Mouse (Mus musculus): ENCODE measurements at regions not wholly inside any gene's neighbourhood (a gene's known extent, or its start where the extent isn't known, plus 50 kb on each side); places are given as distances from the start of the nearest gene placed in this dataset.

DNA sequence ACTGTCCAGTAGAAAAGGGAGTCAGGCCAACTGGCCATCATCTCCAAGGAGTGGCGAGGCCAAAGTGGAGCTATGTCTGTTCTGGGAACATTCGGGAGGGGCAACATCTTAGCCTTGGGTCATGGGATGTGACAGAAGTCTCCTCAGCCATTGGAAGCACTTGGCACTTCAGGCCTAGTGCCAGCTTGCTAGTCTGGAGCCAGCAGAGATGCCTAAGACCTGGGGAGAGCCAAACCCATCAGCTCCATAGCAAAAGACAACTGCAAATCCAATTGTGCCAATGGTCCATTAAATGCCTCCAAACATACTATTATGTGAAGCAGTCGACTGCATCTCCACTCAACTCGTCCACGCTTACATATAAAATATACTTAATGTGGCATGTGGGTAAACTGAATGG lies 136.9 kb downstream of the Tle3 start:
- Histone ChIP-seq H3K36me3 (ENCODE audit: control insufficient read depth, insufficient read depth, low read length) (no peaks in the 10 kb centered on the region), H3K9me3 (ENCODE audit: control insufficient read depth, low read length) (no peaks in the 10 kb centered on the region), H3K9ac (ENCODE audit: low read length) (no peak overlapping the region), H3K27ac (ENCODE audit: low read depth) (no peak overlapping the region), H3K27me3 (replicated peaks; ENCODE audit: control insufficient read depth, insufficient read depth, low read length) (peaks cover 14% of the 10 kb centered on the region), H3K4me3 (ENCODE audit: low read depth, low read length) (no peak overlapping the region), H3K4me2 (ENCODE audit: low read length) (no peak overlapping the region), H3K4me1 (replicated peaks; ENCODE audit: control insufficient read depth, insufficient read depth, low read length) (no peaks in the 10 kb centered on the region)
- no peak for ATAC-seq (replicated peaks; ENCODE audit: low FRiP score, low TSS enrichment, low read depth)
- no peak for DNase-seq (ENCODE audit: low spot score)
- 73% methylated on average over 5 of the region's 5 CpGs for WGBS

DNA sequence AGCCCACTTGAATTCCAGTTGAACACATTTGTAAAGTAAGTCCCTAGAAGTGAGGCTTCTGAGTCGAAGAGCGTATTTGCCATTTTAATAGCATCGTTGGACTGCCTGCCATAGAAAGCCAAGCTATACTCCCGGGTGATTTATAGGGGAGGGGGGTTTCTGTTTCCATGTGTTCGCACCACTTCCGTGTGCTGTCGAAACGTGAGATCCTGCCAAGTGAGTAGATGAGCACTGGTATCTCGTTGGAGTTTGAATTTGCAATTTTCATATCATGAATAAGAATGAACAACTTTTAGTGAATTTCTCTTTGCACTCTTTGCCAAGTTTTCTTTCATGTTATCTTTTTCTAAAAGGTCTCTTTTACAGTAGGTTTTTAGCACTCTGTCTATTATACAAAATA lies 128.7 kb downstream of the Tle3 start:
- Histone ChIP-seq H3K4me2 (ENCODE audit: low read length) (no peak overlapping the region), H3K4me1 (replicated peaks; ENCODE audit: control insufficient read depth, insufficient read depth, low read length) (no peaks in the 10 kb centered on the region), H3K27ac (ENCODE audit: low read depth) (no peak overlapping the region), H3K9ac (ENCODE audit: low read length) (no peak overlapping the region), H3K9me3 (ENCODE audit: control insufficient read depth, low read length) (no peaks in the 10 kb centered on the region), H3K36me3 (ENCODE audit: control insufficient read depth, insufficient read depth, low read length) (no peaks in the 10 kb centered on the region), H3K4me3 (ENCODE audit: low read depth, low read length) (no peak overlapping the region), H3K27me3 (replicated peaks; ENCODE audit: control insufficient read depth, insufficient read depth, low read length) (no peaks in the 10 kb centered on the region)
- WGBS: 76% methylated on average over 9 of the region's 9 CpGs
- no peak for DNase-seq (ENCODE audit: low spot score)
- ATAC-seq (replicated peaks; ENCODE audit: low FRiP score, low TSS enrichment, low read depth): no peak

GRCm38 (mm10) chr9:61492896-61493295 lies 120.7 kb downstream of the Tle3 start:
- Histone ChIP-seq H3K36me3 (ENCODE audit: control insufficient read depth, insufficient read depth, low read length) (no peaks in the 10 kb centered on the region), H3K27me3 (replicated peaks; ENCODE audit: control insufficient read depth, insufficient read depth, low read length) (no peaks in the 10 kb centered on the region), H3K9ac (ENCODE audit: low read length) (no peak overlapping the region), H3K4me1 (replicated peaks; ENCODE audit: control insufficient read depth, insufficient read depth, low read length) (no peaks in the 10 kb centered on the region), H3K4me3 (ENCODE audit: low read depth, low read length) (no peak overlapping the region), H3K27ac (ENCODE audit: low read depth) (no peak overlapping the region), H3K4me2 (ENCODE audit: low read length) (no peak overlapping the region), H3K9me3 (ENCODE audit: control insufficient read depth, low read length) (no peaks in the 10 kb centered on the region)
- ATAC-seq (replicated peaks; ENCODE audit: low FRiP score, low TSS enrichment, low read depth): no peak
- 59% methylated on average over 8 of the region's 8 CpGs for WGBS
- no peak for DNase-seq (ENCODE audit: low spot score)

- Histone ChIP-seq H3K4me3 (ENCODE audit: low read depth, low read length) (no peak overlapping the region), H3K27ac (ENCODE audit: low read depth) (no peak overlapping the region), H3K4me2 (ENCODE audit: low read length) (no peak overlapping the region), H3K4me1 (replicated peaks; ENCODE audit: control insufficient read depth, insufficient read depth, low read length) (no peaks in the 10 kb centered on the region), H3K27me3 (replicated peaks; ENCODE audit: control insufficient read depth, insufficient read depth, low read length) (no peaks in the 10 kb centered on the region), H3K9me3 (ENCODE audit: control insufficient read depth, low read length) (no peaks in the 10 kb centered on the region), H3K36me3 (ENCODE audit: control insufficient read depth, insufficient read depth, low read length) (no peaks in the 10 kb centered on the region), H3K9ac (ENCODE audit: low read length) (no peak overlapping the region)
- WGBS: 35% methylated on average over 6 of the region's 6 CpGs
- DNase-seq (ENCODE audit: low spot score) (no peak), ATAC-seq (replicated peaks; ENCODE audit: low FRiP score, low TSS enrichment, low read depth) (no peak)
Observed at GRCm38 (mm10) chr9:61491131-61491712, 119.1 kb downstream of the Tle3 start.

DNA sequence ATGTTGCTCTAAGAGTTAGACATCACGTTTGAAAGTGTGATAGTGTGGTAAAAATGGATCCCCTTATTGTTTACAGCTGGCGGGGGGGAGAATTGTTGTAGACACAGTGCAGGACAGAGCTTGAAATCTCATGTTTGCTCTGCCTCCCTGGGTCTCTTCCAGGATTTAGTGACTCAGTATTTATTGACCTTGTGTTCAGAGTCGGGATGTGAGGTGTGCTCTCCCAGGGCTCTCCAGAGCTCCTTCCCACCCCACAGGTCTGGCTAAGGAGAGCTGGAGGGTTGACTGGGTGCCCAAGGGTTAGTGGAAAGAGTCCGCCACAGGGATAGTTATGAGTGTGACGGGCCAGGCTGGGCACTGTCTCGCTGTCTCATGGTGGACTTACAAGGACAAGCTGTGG lies 117.8 kb downstream of the Tle3 start:
- H3K27ac ChIP-seq (ENCODE audit: low read depth): no peak overlapping the region
- no peak overlapping the region for H3K9ac ChIP-seq (ENCODE audit: low read length)
- H3K4me1 ChIP-seq (replicated peaks; ENCODE audit: control insufficient read depth, insufficient read depth, low read length): no peaks in the 10 kb centered on the region
- WGBS: 61% methylated on average over 6 of the region's 6 CpGs
- no peaks in the 10 kb centered on the region for H3K36me3 ChIP-seq (ENCODE audit: control insufficient read depth, insufficient read depth, low read length)
- DNase-seq (ENCODE audit: low spot score) (no peak), ATAC-seq (replicated peaks; ENCODE audit: low FRiP score, low TSS enrichment, low read depth) (no peak)
- H3K4me3 ChIP-seq (ENCODE audit: low read depth, low read length): no peak overlapping the region
- no peaks in the 10 kb centered on the region for H3K9me3 ChIP-seq (ENCODE audit: control insufficient read depth, low read length)
- H3K4me2 ChIP-seq (ENCODE audit: low read length): no peak overlapping the region
- H3K27me3 ChIP-seq (replicated peaks; ENCODE audit: control insufficient read depth, insufficient read depth, low read length): no peaks in the 10 kb centered on the region

DNA sequence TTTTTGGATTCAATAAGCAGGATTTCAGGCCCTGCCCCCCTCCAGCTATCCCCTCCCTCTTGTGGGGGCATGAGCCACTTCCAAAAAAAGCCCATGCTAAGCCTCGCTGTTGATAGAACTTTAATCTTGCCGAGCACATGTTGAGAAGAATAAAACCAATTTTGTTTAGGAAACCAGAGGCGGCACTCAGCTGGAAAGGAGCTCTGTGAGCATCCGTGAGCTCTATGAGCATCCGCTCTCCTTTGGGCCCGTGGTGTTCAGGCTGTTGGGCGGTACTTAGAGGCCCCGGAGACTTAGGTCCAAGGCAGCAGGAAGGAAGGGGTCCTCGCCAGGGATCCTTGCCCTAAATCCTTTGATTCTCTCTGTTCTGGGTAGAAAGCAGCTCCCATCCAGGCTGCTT lies 117.0 kb downstream of the Tle3 start:
- Histone ChIP-seq H3K27ac (ENCODE audit: low read depth) (no peak overlapping the region), H3K36me3 (ENCODE audit: control insufficient read depth, insufficient read depth, low read length) (no peaks in the 10 kb centered on the region), H3K4me1 (replicated peaks; ENCODE audit: control insufficient read depth, insufficient read depth, low read length) (no peaks in the 10 kb centered on the region), H3K4me3 (ENCODE audit: low read depth, low read length) (no peak overlapping the region), H3K4me2 (ENCODE audit: low read length) (no peak overlapping the region), H3K27me3 (replicated peaks; ENCODE audit: control insufficient read depth, insufficient read depth, low read length) (no peaks in the 10 kb centered on the region), H3K9me3 (ENCODE audit: control insufficient read depth, low read length) (no peaks in the 10 kb centered on the region), H3K9ac (ENCODE audit: low read length) (no peak overlapping the region)
- WGBS: 47% methylated on average over 9 of the region's 9 CpGs
- DNase-seq (ENCODE audit: low spot score): no peak
- no peak for ATAC-seq (replicated peaks; ENCODE audit: low FRiP score, low TSS enrichment, low read depth)

DNA sequence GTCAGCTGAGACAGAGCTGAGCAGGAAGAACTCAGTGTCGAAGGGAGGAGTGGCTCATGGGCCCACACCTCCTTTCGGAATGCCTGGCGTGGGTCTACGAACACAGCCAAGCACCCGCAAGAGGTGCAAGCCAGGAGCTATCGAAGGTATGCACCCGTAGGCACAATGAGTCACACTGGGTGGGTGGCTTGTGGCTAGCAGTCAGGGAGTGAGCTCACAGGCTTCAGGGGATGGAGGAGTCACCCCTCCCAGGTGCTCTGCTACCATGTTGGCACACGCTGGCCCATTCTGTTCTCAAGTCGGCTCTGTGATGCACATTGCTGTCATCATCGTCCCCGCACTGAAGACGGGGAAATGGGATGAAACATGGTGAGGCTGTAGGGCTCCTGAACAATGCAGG lies 115.7 kb downstream of the Tle3 start:
- 92% methylated on average over 12 of the region's 12 CpGs for WGBS
- ATAC-seq (replicated peaks; ENCODE audit: low FRiP score, low TSS enrichment, low read depth) (no peak), DNase-seq (ENCODE audit: low spot score) (no peak)
- Histone ChIP-seq H3K4me3 (ENCODE audit: low read depth, low read length) (no peak overlapping the region), H3K27me3 (replicated peaks; ENCODE audit: control insufficient read depth, insufficient read depth, low read length) (no peaks in the 10 kb centered on the region), H3K4me2 (ENCODE audit: low read length) (no peak overlapping the region), H3K36me3 (ENCODE audit: control insufficient read depth, insufficient read depth, low read length) (no peaks in the 10 kb centered on the region), H3K4me1 (replicated peaks; ENCODE audit: control insufficient read depth, insufficient read depth, low read length) (no peaks in the 10 kb centered on the region), H3K9ac (ENCODE audit: low read length) (no peak overlapping the region), H3K27ac (ENCODE audit: low read depth) (no peak overlapping the region), H3K9me3 (ENCODE audit: control insufficient read depth, low read length) (no peaks in the 10 kb centered on the region)

GRCm38 (mm10) chr9:61487146-61487545 lies 115.0 kb downstream of the Tle3 start:
- H3K4me2 ChIP-seq (ENCODE audit: low read length): no peak overlapping the region
- H3K27me3 ChIP-seq (replicated peaks; ENCODE audit: control insufficient read depth, insufficient read depth, low read length): no peaks in the 10 kb centered on the region
- H3K9ac ChIP-seq (ENCODE audit: low read length): no peak overlapping the region
- H3K27ac ChIP-seq (ENCODE audit: low read depth): no peak overlapping the region
- H3K9me3 ChIP-seq (ENCODE audit: control insufficient read depth, low read length): no peaks in the 10 kb centered on the region
- H3K36me3 ChIP-seq (ENCODE audit: control insufficient read depth, insufficient read depth, low read length): no peaks in the 10 kb centered on the region
- WGBS: 82% methylated on average over 7 of the region's 7 CpGs
- no peak for ATAC-seq (replicated peaks; ENCODE audit: low FRiP score, low TSS enrichment, low read depth)
- DNase-seq (ENCODE audit: low spot score): no peak
- H3K4me3 ChIP-seq (ENCODE audit: low read depth, low read length): no peak overlapping the region
- H3K4me1 ChIP-seq (replicated peaks; ENCODE audit: control insufficient read depth, insufficient read depth, low read length): no peaks in the 10 kb centered on the region

DNA sequence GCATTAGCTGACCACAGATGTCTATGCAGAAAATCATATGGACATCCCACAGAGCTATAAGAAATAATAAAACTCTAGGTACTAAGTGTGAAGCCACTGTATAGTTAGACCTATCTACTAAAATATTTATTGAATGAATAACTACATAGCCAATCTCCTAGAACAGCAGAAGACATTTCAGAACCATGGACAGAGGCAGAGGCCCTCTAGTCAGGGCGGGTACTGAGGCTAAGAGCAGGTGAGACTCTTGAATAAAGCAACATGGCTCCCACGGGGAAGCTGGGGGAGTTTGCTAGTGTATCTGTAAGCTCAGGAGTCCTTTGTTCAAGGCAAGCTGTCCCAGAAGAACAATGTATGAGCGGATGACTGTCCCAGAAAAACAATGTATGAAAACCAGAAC lies 112.2 kb downstream of the Tle3 start:
- Histone ChIP-seq H3K9ac (ENCODE audit: low read length) (no peak overlapping the region), H3K4me3 (ENCODE audit: low read depth, low read length) (no peak overlapping the region), H3K36me3 (ENCODE audit: control insufficient read depth, insufficient read depth, low read length) (no peaks in the 10 kb centered on the region), H3K27me3 (replicated peaks; ENCODE audit: control insufficient read depth, insufficient read depth, low read length) (no peaks in the 10 kb centered on the region), H3K9me3 (ENCODE audit: control insufficient read depth, low read length) (no peaks in the 10 kb centered on the region), H3K27ac (ENCODE audit: low read depth) (no peak overlapping the region), H3K4me1 (replicated peaks; ENCODE audit: control insufficient read depth, insufficient read depth, low read length) (no peaks in the 10 kb centered on the region), H3K4me2 (ENCODE audit: low read length) (no peak overlapping the region)
- ATAC-seq (replicated peaks; ENCODE audit: low FRiP score, low TSS enrichment, low read depth) (no peak), DNase-seq (ENCODE audit: low spot score) (peak; percentile 76)
- 19% methylated on average over 3 of the region's 3 CpGs for WGBS
